Mouse (Mus musculus): ENCODE data around the gene 2900026A02Rik. TPM values are rescaled to one million over a fixed set of nuclear protein-coding genes. Genes with fewer than 3 reads are reported as not detected.

Gene 2900026A02Rik
- polyA plus RNA-seq, 1 experiment from 2014 or later = 12.6 TPM

DNA sequence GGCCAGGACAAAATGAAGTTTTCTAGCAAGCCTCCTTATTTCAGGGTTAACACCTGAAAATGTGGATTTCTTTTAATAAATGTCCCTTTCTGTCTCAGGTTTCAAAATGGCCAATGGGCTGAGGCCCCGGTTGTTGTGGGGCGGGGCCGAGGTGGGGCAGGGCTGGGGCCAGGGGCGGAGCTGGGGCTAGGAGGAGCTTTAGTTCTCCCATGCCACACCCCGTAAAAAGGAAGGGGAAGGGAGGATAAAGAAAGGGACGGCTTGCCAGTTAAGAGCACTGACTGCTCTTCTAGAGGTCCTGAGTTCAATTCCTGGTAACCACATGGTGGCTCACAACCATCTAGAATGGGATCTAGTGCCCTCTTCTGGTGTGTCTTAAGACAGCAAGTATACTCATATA, 39.6 kb downstream of the 2900026A02Rik start:
- peak overlapping the region; percentile 93 for H3K27ac ChIP-seq (ENCODE audit: low read length)

DNA sequence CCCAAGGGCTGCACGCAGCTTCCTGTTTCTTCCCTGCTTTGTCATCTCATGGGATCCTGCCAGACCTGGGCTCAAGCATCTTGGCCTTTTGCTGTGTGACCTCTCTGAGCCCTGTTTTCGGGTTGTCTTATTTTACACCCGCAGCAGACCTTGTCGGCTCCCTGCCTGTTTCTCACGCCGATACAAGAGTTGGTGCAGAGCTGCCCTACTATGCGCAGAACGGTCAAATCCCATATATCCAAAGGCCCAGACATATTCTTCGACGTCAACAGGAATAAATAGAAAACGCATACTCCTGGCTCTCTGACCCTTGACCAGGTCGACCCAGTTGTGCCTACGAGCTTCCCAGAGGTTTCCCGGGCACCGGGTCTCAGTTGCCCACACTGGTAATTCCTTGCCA, 40.3 kb downstream of the 2900026A02Rik start:
- Histone ChIP-seq H3K4me3 (ENCODE audit: low read length) (peak overlapping the region; percentile 39; the same call in 1 of the 2 replicates), H3K36me3 (ENCODE audit: control insufficient read depth, insufficient read depth, low read length) (no peaks in the 10 kb centered on the region; the same call in 1 of the 2 replicates), H3K27ac (ENCODE audit: low read length) (peak overlapping the region; percentile 93), H3K27me3 (ENCODE audit: control insufficient read depth, insufficient read depth, low read depth, low read length) (no peaks in the 10 kb centered on the region), H3K4me2 (ENCODE audit: low read depth, low read length) (peak overlapping the region; percentile 57), H3K4me1 (replicated peaks; ENCODE audit: control insufficient read depth, insufficient read depth, low read length) (peaks cover 12% of the 10 kb centered on the region), H3K9me3 (ENCODE audit: control insufficient read depth, low read length) (peaks cover 3% of the 10 kb centered on the region; the same call in 1 of the 2 replicates), H3K9ac (ENCODE audit: low read length) (peak overlapping the region; percentile 61)
- 72% methylated on average over 15 of the region's 15 CpGs for WGBS
- ATAC-seq (ENCODE audit: low read depth) = 0 out of 2 replicates have a peak, but pooled peaks have one; percentile 10

More for the DNA sequence above, 39.6 kb downstream of the 2900026A02Rik start:
- Histone ChIP-seq H3K9ac (ENCODE audit: low read length) (no peak overlapping the region), H3K36me3 (ENCODE audit: control insufficient read depth, insufficient read depth, low read length) (no peaks in the 10 kb centered on the region; the same call in 1 of the 2 replicates), H3K4me3 (ENCODE audit: low read length) (no peak overlapping the region), H3K9me3 (ENCODE audit: control insufficient read depth, low read length) (peaks cover 2% of the 10 kb centered on the region; the same call in 1 of the 2 replicates), H3K27me3 (ENCODE audit: control insufficient read depth, insufficient read depth, low read depth, low read length) (no peaks in the 10 kb centered on the region), H3K4me1 (replicated peaks; ENCODE audit: control insufficient read depth, insufficient read depth, low read length) (peaks cover 12% of the 10 kb centered on the region), H3K4me2 (ENCODE audit: low read depth, low read length) (no peak overlapping the region)
- 32% methylated on average over 6 of the region's 6 CpGs for WGBS
- no peak for ATAC-seq (ENCODE audit: low read depth)

DNA sequence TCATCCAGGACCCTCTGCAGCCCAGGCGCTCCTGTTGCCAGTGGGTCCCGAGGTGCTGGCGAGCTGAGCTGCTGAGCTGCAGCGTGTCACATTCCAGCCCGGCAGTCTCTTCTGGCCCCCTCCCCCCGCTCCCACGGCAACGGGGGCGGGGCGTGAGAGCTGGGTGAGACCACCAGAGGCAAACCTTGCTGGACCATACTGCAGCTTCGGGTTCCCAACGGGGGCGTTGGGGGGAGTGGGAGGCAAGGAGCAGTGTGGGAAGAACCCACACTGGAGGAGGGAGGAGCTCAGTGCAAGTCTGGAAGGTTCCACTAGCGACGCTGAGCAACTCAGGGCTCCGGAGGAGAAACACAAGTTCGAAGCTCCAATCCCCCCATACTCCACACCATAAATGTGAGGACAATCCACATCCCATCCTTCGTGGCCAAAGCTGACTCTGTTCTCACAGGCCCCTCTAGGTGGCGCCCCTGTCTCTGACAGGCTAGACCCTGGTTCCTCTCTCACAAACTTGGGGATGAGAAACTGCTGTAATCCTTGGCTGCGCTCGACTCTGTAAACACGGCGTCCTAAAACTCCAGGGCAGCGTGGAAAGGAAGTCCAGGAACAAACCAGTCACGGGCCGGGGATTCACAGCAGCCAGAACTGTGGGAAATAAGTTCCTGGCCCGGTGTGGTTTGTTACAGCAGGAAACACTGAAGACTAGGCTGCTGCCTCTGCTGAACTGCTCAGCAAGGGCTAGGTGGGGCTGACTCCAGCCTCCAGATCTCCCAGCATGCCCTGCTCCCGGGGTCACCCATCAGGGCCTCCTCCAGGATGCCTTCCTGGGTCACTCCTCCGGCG, 41.0 kb downstream of the 2900026A02Rik start:
- WGBS = 2% methylated on average over 30 of the region's 30 CpGs
- Histone ChIP-seq H3K4me1 (replicated peaks; ENCODE audit: control insufficient read depth, insufficient read depth, low read length) (peaks cover 12% of the 10 kb centered on the region), H3K9me3 (ENCODE audit: control insufficient read depth, low read length) (peaks cover 3% of the 10 kb centered on the region; the same call in 1 of the 2 replicates), H3K4me3 (ENCODE audit: low read length) (peak overlapping the region; percentile 39), H3K27ac (ENCODE audit: low read length) (peak overlapping the region; percentile 93), H3K4me2 (ENCODE audit: low read depth, low read length) (peak overlapping the region; percentile 57), H3K27me3 (ENCODE audit: control insufficient read depth, insufficient read depth, low read depth, low read length) (no peaks in the 10 kb centered on the region), H3K9ac (ENCODE audit: low read length) (peak overlapping the region; percentile 63), H3K36me3 (ENCODE audit: control insufficient read depth, insufficient read depth, low read length) (no peaks in the 10 kb centered on the region; the same call in 1 of the 2 replicates)
- peak; percentile 88 for ATAC-seq (ENCODE audit: low read depth)

DNA sequence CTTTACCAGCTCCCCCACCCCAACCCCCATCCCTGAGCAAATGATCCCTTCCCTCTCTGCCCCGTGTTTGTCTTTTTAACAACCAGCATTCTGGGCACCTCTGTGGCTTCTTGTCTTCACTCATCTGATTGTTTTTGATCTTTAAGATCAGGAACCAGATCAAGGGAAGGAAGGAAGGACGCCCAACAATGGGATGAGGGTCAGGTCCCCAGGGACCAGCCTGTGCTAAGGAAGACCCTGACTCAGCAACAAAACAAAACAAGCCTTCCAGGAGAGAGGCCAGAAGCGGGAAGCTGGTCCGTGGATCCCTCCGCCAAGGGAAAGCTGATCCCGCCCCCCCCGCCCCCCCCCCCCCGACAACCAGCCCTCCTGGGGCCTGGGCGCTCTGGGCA, 41.6 kb downstream of the 2900026A02Rik start:
- peak overlapping the region; percentile 63 for H3K9ac ChIP-seq (ENCODE audit: low read length)
- H3K4me3 ChIP-seq (ENCODE audit: low read length) = peak overlapping the region; percentile 39
- peaks cover 3% of the 10 kb centered on the region; the same call in 1 of the 2 replicates for H3K9me3 ChIP-seq (ENCODE audit: control insufficient read depth, low read length)
- no peak for ATAC-seq (ENCODE audit: low read depth)
- H3K27me3 ChIP-seq (ENCODE audit: control insufficient read depth, insufficient read depth, low read depth, low read length) = no peaks in the 10 kb centered on the region
- H3K27ac ChIP-seq (ENCODE audit: low read length) = peak overlapping the region; percentile 93
- 15% methylated on average over 5 of the region's 9 CpGs for WGBS
- H3K36me3 ChIP-seq (ENCODE audit: control insufficient read depth, insufficient read depth, low read length) = no peaks in the 10 kb centered on the region; the same call in 1 of the 2 replicates
- peak overlapping the region; percentile 57 for H3K4me2 ChIP-seq (ENCODE audit: low read depth, low read length)
- peaks cover 12% of the 10 kb centered on the region for H3K4me1 ChIP-seq (replicated peaks; ENCODE audit: control insufficient read depth, insufficient read depth, low read length)

DNA sequence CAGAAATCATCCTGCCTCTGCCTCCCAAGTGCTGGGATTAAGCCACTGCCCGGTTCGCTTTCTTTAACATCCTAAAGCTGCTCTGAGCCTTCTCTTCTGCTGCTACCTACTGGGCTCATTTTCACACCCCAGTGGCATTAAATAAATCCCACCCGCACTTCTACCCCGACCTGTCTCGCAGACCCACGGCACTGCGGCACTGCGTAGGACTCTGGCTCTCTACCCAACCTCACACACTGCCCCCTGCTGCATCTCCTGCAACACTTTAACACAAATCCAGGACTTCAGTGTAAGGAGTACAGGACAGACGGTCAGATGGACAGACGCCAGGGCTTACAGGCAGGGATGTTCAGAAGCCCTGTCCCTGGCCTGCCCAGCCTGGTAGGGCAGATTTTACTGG, 45.1 kb downstream of the 2900026A02Rik start:
- no peak overlapping the region for H3K9ac ChIP-seq (ENCODE audit: low read length)
- H3K36me3 ChIP-seq (ENCODE audit: control insufficient read depth, insufficient read depth, low read length) = no peaks in the 10 kb centered on the region
- no peak for ATAC-seq (ENCODE audit: low read depth)
- H3K4me1 ChIP-seq (replicated peaks; ENCODE audit: control insufficient read depth, insufficient read depth, low read length) = peaks cover 12% of the 10 kb centered on the region
- no peak overlapping the region for H3K4me3 ChIP-seq (ENCODE audit: low read length)
- H3K27me3 ChIP-seq (ENCODE audit: control insufficient read depth, insufficient read depth, low read depth, low read length) = no peaks in the 10 kb centered on the region
- 88% methylated on average over 10 of the region's 10 CpGs for WGBS
- no peak overlapping the region for H3K4me2 ChIP-seq (ENCODE audit: low read depth, low read length)
- peaks cover 3% of the 10 kb centered on the region; the same call in 1 of the 2 replicates for H3K9me3 ChIP-seq (ENCODE audit: control insufficient read depth, low read length)
- no peak overlapping the region for H3K27ac ChIP-seq (ENCODE audit: low read length)

DNA sequence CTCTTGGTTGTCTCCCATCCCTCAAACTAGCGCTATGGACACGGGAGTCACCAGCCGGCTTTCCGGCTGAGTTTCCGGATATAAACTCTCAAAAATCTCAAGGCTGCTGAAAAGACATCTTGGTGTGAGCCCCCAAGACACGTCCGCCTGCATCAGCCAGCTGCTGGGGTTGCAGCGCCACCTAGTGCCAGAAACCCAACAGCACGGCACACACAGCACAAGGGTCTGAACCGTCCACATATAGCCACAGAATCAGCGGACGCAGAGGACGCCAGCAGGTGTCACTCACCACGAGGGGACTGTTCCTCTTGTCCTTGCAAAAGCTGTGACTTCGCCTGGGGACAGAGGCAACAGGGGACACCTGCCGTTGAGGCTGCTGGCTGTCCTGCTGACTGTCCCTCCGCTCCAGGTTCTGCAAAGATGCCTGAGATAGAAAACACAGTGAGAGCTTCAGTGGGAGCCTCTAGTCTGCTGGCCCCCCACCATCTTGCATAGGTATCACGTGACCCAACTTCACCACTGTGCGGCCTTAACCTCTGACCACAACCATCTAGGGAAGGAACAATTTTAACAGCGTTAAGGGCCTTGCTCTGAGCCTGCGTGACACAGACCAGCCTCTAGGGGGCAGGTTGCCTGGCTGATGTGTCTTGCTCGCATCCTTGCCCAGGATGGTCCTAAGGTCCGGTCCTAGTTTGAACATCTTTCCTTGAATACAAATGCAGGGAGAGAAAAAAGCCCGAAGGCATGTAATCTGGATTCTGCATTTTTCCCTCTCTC, 45.9 kb downstream of the 2900026A02Rik start:
- WGBS = 35% methylated on average over 24 of the region's 24 CpGs
- peak; percentile 16; the same call in 1 of the 2 replicates for ATAC-seq (ENCODE audit: low read depth)
- no peak overlapping the region for H3K4me3 ChIP-seq (ENCODE audit: low read length)
- no peak overlapping the region for H3K27ac ChIP-seq (ENCODE audit: low read length)
- H3K4me2 ChIP-seq (ENCODE audit: low read depth, low read length) = no peak overlapping the region
- peaks cover 7% of the 10 kb centered on the region for H3K4me1 ChIP-seq (replicated peaks; ENCODE audit: control insufficient read depth, insufficient read depth, low read length)
- no peak overlapping the region for H3K9ac ChIP-seq (ENCODE audit: low read length)
- peaks cover 3% of the 10 kb centered on the region; the same call in 1 of the 2 replicates for H3K9me3 ChIP-seq (ENCODE audit: control insufficient read depth, low read length)
- no peaks in the 10 kb centered on the region for H3K36me3 ChIP-seq (ENCODE audit: control insufficient read depth, insufficient read depth, low read length)
- H3K27me3 ChIP-seq (ENCODE audit: control insufficient read depth, insufficient read depth, low read depth, low read length) = no peaks in the 10 kb centered on the region

DNA sequence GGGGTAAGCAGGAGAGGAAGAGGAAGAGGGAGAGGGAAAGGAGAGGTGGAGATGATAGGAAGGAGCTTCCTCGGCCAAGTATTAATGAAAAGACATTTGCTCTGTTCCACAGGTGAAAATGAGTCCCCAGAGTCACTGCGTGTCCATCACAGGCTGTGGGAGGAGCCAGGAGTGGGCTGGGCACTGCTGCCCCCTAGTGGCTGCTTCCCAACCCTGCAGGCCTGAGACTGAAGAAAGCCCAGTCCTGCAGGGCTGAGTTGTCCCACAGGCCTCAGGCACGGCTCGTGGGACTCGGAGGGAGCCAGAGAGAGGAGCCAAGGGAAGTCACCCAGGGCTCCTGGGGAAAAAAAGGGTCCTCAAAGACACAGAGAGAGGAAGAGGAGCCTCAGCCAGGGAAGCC, 47.7 kb downstream of the 2900026A02Rik start:
- H3K4me2 ChIP-seq (ENCODE audit: low read depth, low read length) = no peak overlapping the region
- H3K9me3 ChIP-seq (ENCODE audit: control insufficient read depth, low read length) = peaks cover 3% of the 10 kb centered on the region; the same call in 1 of the 2 replicates
- ATAC-seq (ENCODE audit: low read depth) = 0 out of 2 replicates have a peak, but pooled peaks have one; percentile 62
- no peaks in the 10 kb centered on the region for H3K4me1 ChIP-seq (replicated peaks; ENCODE audit: control insufficient read depth, insufficient read depth, low read length)
- WGBS = 15% methylated on average over 5 of the region's 5 CpGs
- no peaks in the 10 kb centered on the region for H3K36me3 ChIP-seq (ENCODE audit: control insufficient read depth, insufficient read depth, low read length)
- H3K4me3 ChIP-seq (ENCODE audit: low read length) = no peak overlapping the region
- no peak overlapping the region for H3K27ac ChIP-seq (ENCODE audit: low read length)
- H3K27me3 ChIP-seq (ENCODE audit: control insufficient read depth, insufficient read depth, low read depth, low read length) = no peaks in the 10 kb centered on the region
- H3K9ac ChIP-seq (ENCODE audit: low read length) = no peak overlapping the region

DNA sequence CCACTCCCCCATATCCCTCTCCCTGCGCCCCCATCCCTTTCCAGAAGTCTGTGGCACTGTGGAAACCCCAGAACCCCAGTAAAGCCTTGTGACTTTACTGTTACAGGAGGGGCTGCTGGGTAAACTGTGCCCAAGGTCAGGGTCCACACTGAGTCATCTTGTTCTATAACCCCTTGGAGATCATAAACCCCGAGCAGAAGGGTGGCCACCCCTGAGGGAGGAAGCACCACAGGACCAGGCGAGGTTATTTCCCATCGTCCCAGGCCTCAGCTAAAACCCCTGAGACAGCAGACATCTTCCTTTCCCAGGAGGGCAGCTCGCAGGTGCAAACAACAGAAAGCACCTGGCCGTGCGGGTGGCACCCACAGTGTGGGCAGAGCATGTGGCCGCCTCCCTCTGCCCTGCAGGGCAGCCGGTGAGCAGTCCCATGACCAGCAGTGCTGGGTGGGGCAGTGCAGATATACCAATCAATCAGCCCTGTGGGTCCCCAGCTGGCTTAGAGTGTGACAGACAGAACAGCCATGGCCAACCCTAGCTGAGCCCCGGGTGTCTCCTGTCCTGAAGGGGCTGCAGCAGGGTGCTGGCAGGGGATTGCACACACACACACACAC, 49.0 kb downstream of the 2900026A02Rik start:
- no peaks in the 10 kb centered on the region for H3K4me1 ChIP-seq (replicated peaks; ENCODE audit: control insufficient read depth, insufficient read depth, low read length)
- H3K4me2 ChIP-seq (ENCODE audit: low read depth, low read length) = no peak overlapping the region
- H3K27me3 ChIP-seq (ENCODE audit: control insufficient read depth, insufficient read depth, low read depth, low read length) = no peaks in the 10 kb centered on the region
- no peak overlapping the region for H3K4me3 ChIP-seq (ENCODE audit: low read length)
- no peak for ATAC-seq (ENCODE audit: low read depth)
- H3K9me3 ChIP-seq (ENCODE audit: control insufficient read depth, low read length) = peaks cover 3% of the 10 kb centered on the region; the same call in 1 of the 2 replicates
- 75% methylated on average over 10 of the region's 10 CpGs for WGBS
- H3K36me3 ChIP-seq (ENCODE audit: control insufficient read depth, insufficient read depth, low read length) = no peaks in the 10 kb centered on the region
- H3K9ac ChIP-seq (ENCODE audit: low read length) = no peak overlapping the region
- H3K27ac ChIP-seq (ENCODE audit: low read length) = no peak overlapping the region
